Mouse (Mus musculus) kidney, embryonic 16.5 days (tissue): ENCODE measurements at regions not wholly inside any gene's neighbourhood (a gene's known extent, or its start where the extent isn't known, plus 50 kb on each side); places are given as distances from the start of the nearest gene placed in this dataset.
A peak's percentile ranks its signal among the peaks of the same experiment; 100 is the strongest.

ENCODE experiments used
- ATAC-seq: fragments of 200-750 bp; cut with Nextera tagmentation; 2 replicates; pipeline ENCODE4 v1.8.0; 2017; ENCODE audit warnings: moderate TSS enrichment; ENCODE audit not compliant: low FRiP score, low TSS enrichment
- H3K27ac ChIP-seq: fragments of 300-500 bp; sonication (generic); 2 replicates; pipeline ENCODE4 v1.5.1; 2014; ENCODE audit warnings: low read length
- H3K27me3 ChIP-seq: fragments of 300-500 bp; sonication (generic); 2 replicates; pipeline ENCODE4 v1.6.1; 2014; ENCODE audit warnings: low read length, control low read depth, mixed read lengths; ENCODE audit not compliant: insufficient read depth
- H3K36me3 ChIP-seq: fragments of 300-500 bp; sonication (generic); 2 replicates; pipeline ENCODE4 v1.6.1; 2014; ENCODE audit warnings: low read length, control low read depth, mixed read lengths; ENCODE audit not compliant: insufficient read depth
- H3K4me1 ChIP-seq: fragments of 300-500 bp; sonication (generic); 2 replicates; pipeline ENCODE4 v1.6.1; 2014; ENCODE audit warnings: low read length, control low read depth, mixed read lengths; ENCODE audit not compliant: insufficient read depth
- H3K4me2 ChIP-seq: fragments of 300-500 bp; sonication (generic); replicated peaks from 2 replicates; pipeline ENCODE4 v1.6.1; 2014; ENCODE audit warnings: low read depth, low read length
- H3K4me3 ChIP-seq: fragments of 300-500 bp; sonication (generic); 2 replicates; pipeline ENCODE4 v1.5.1; 2014; ENCODE audit warnings: mild to moderate bottlenecking, low read length
- H3K9ac ChIP-seq: fragments of 300-500 bp; sonication (generic); replicated peaks from 2 replicates; pipeline ENCODE4 v1.6.1; 2014; ENCODE audit warnings: low read length
- H3K9me3 ChIP-seq: fragments of 300-500 bp; sonication (generic); 2 replicates; pipeline ENCODE4 v1.6.1; 2016; ENCODE audit warnings: low read length, control low read depth
- WGBS: fragments of 180-500 bp; shearing (Covaris S2); extraction: QIAGEN DNeasy Blood & Tissue Kit; methylation state at CpG from one replicate; pipeline ENCODE4 v1.1.7; 2014; 5-methylcytosine and 5-hydroxymethylcytosine counted together

DNA sequence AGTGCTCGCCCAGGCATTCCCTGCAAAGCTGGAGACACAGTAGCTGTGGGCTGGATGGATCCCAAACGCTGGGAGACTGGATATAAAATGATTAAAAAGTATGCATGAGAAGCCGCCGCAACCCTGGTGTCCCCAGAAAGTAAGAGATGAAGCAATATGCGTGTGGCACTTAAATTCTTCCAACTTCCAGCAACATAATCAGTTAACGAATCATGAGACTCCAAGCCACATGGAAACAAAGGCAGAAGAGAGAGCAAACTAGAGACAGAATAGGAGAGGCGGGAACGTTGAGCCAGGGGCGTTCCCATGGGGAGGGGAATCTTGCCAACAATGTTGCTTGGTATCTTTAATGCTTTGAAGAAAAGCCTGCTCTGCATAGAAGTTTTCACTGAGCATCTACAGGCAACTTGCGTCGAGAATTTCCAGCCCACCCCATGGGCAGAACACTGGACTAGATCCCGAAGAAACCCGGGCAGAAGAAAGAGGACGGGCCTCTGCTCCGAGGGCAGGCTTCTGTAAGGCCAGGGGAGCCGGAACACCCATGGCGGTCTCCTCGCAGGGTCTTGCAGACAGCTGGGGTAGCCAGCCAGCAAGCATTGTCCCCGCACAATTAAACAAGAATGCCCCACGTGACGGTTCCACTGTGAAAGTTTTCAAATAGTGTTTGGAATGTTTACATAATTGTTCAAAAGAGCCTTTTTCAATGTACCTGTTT is 333.7 kb downstream of the 3100002H09Rik start:
- H3K27ac ChIP-seq = no peak overlapping the region
- H3K36me3 ChIP-seq = no peaks in the 10 kb centered on the region
- H3K4me3 ChIP-seq = peak overlapping the region; percentile 46
- peaks cover 42% of the 10 kb centered on the region for H3K27me3 ChIP-seq
- H3K4me1 ChIP-seq = peaks cover 13% of the 10 kb centered on the region
- H3K9ac ChIP-seq = peak overlapping the region; percentile 60
- WGBS = 7% methylated on average over 21 of the region's 21 CpGs
- ATAC-seq = peak; percentile 39; the same call in 1 of the 2 replicates
- H3K4me2 ChIP-seq = peak overlapping the region; percentile 80
- no peaks in the 10 kb centered on the region for H3K9me3 ChIP-seq

DNA sequence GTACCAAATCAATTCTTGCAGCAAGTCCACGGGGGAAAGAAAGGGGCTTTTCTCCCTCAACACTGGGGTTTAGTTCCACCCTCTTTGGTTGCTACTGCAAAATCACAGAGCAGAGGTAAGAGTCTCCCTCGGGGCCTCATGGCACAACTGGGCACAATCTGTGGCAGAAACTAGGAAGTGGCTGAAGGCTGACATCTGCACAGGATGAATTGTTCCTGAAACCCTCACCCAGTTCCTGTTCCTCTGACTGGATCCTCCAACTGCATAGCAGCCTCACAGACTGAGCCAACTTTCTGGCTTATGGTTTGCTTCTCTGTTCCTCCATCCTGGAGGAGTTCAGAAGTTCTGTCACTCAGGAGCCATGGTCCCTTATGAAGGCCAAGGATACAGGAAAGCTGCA is 338.6 kb downstream of the 3100002H09Rik start:
- 78% methylated on average over 2 of the region's 2 CpGs for WGBS

DNA sequence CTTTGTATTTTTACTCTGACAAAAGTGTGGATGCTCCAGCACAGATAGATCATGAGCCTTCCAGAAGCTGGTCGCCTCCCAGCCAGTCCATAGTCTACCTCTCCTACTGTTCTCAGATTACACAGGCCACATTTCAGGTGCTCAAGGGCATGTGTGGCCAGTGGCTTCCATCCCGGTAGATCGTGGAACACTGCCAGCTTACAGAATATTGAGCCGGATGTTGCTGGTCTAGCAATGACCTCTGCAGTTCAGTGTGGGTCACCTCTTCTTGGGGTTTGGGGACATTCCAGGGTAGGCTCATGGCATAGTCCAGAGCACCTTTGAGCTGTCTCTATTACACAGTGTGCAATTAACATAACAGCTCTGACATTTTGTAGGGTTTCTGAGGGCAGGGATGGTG is 342.2 kb downstream of the 3100002H09Rik start:
- Histone ChIP-seq H3K9ac (no peak overlapping the region), H3K4me1 (no peaks in the 10 kb centered on the region), H3K4me2 (no peak overlapping the region), H3K9me3 (no peaks in the 10 kb centered on the region), H3K27me3 (no peaks in the 10 kb centered on the region), H3K4me3 (no peak overlapping the region), H3K36me3 (no peaks in the 10 kb centered on the region), H3K27ac (no peak overlapping the region)
- ATAC-seq = no peak
- WGBS = 34% methylated on average over 4 of the region's 4 CpGs

More for the DNA sequence above, 338.6 kb downstream of the 3100002H09Rik start:
- Histone ChIP-seq H3K27me3 (peaks cover 13% of the 10 kb centered on the region), H3K4me2 (no peak overlapping the region), H3K4me1 (peaks cover 6% of the 10 kb centered on the region), H3K9me3 (no peaks in the 10 kb centered on the region), H3K36me3 (no peaks in the 10 kb centered on the region), H3K9ac (no peak overlapping the region), H3K27ac (no peak overlapping the region), H3K4me3 (no peak overlapping the region)
- no peak for ATAC-seq

DNA sequence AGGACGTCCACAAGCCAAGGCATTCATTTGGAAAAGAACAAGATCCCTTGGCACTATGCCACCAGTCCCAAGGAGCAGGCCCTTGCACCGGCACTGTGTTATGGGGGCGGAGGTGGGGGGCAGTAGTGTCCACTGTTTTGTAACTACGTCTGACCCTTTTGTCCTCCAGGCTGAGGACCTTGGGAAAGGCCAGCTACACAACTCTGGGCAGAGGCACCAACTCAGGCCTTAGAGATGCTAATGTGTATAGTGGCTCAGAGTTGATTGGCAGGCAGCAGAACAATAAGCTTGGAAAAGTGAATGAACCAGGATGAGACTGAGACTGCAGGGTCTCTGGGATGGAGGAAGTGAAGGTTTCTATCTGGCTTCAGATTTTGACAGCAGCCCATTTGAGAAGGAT is 344.0 kb downstream of the 3100002H09Rik start:
- Histone ChIP-seq H3K27me3 (no peaks in the 10 kb centered on the region), H3K4me1 (no peaks in the 10 kb centered on the region), H3K9ac (no peak overlapping the region), H3K9me3 (no peaks in the 10 kb centered on the region), H3K4me3 (no peak overlapping the region), H3K4me2 (no peak overlapping the region), H3K36me3 (no peaks in the 10 kb centered on the region), H3K27ac (no peak overlapping the region)
- 51% methylated on average over 4 of the region's 4 CpGs for WGBS
- ATAC-seq = no peak

DNA sequence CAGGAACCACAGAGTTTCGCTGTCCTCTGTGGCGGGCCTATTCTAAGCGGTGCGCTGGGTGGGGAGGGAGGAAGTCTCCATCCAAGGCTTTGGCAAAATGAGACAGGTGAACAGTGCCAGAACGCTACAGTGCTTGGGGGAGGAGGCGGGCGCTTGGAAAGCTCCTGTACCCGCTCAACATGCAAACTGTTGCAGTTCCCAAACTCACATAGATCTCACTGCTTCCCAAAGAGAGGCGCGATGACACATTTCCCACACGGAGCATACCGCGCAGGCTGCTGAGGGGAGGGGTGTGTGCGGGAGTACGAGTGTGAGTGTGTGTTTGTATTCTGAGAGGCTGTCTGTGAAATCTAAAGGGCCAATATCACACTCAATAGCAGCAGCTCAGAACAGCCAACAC is 345.1 kb downstream of the 3100002H09Rik start:
- Histone ChIP-seq H3K9ac (no peak overlapping the region), H3K4me2 (no peak overlapping the region), H3K9me3 (no peaks in the 10 kb centered on the region), H3K36me3 (no peaks in the 10 kb centered on the region), H3K4me3 (no peak overlapping the region), H3K27ac (no peak overlapping the region), H3K4me1 (no peaks in the 10 kb centered on the region), H3K27me3 (no peaks in the 10 kb centered on the region)
- 81% methylated on average over 15 of the region's 15 CpGs for WGBS
- ATAC-seq = no peak

DNA sequence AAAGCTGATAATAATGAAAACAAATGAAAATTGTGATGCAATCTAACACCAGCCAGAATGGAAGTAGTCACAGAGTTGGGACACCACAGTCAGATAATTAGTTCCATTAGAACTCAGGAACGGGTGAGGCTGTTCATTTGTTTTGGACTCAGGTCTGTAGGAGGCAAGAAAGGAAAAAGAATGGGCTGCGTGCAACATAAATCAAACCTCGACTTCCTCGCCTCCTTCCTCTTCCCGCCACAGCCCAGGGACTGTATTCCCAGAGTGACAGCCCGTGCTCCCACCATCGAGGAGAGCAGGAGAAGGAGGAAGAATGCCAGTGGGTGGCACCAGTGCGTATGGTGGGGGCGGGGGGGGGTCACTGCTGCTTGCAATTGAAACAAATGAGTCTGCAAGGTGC is 339.2 kb upstream of the 4930535I16Rik start:
- H3K4me1 ChIP-seq = peaks cover 12% of the 10 kb centered on the region
- no peak overlapping the region for H3K4me2 ChIP-seq
- H3K4me3 ChIP-seq = no peak overlapping the region
- H3K27me3 ChIP-seq = no peaks in the 10 kb centered on the region
- no peaks in the 10 kb centered on the region for H3K36me3 ChIP-seq
- H3K27ac ChIP-seq = no peak overlapping the region
- WGBS = 7% methylated on average over 9 of the region's 9 CpGs
- peak; percentile 39; the same call in 1 of the 2 replicates for ATAC-seq
- no peaks in the 10 kb centered on the region for H3K9me3 ChIP-seq
- no peak overlapping the region for H3K9ac ChIP-seq

DNA sequence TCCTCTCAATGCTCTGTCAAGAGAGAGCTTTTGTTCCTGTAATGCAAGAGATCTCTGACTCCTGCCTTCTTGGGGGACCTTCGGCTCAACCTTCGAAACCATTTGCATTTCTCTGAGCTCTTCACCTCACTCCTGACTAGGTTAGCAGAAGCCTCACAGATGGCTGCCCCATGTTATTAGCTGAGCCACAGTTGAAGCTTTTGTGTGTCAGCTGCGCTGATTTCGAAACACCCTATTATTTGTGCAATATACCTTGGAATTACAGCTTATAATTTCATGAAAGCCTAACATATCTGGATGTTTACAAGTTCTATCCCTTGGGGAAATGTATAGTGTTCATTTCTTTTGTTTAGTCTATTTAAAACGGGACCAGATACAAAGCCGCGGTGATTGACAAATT is 338.7 kb upstream of the 4930535I16Rik start:
- WGBS = 72% methylated on average over 7 of the region's 7 CpGs
- H3K27ac ChIP-seq = no peak overlapping the region
- peaks cover 12% of the 10 kb centered on the region for H3K4me1 ChIP-seq
- H3K4me3 ChIP-seq = no peak overlapping the region
- H3K4me2 ChIP-seq = no peak overlapping the region
- H3K27me3 ChIP-seq = no peaks in the 10 kb centered on the region
- H3K9ac ChIP-seq = no peak overlapping the region
- ATAC-seq = no peak
- no peaks in the 10 kb centered on the region for H3K9me3 ChIP-seq
- H3K36me3 ChIP-seq = no peaks in the 10 kb centered on the region

DNA sequence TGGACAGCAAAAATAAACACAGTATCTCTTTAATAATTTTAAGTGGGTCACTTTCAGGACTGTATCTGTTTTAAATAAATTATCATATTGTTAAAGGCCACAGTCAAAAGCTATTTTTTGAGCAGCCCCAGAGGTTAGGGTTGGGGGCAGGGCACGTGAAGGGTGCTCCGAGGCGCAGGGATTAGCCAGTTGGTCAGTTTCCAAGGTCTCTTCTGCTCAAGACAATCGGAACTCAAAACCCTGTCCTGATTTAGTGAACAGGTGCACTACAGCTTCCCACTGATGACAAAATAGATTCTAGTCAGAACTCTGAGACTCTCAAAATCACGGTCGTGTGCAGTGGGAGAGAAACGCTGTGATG is 337.3 kb upstream of the 4930535I16Rik start:
- Histone ChIP-seq H3K9me3 (no peaks in the 10 kb centered on the region), H3K4me1 (peaks cover 12% of the 10 kb centered on the region), H3K36me3 (no peaks in the 10 kb centered on the region), H3K27ac (no peak overlapping the region), H3K4me3 (no peak overlapping the region), H3K27me3 (no peaks in the 10 kb centered on the region), H3K4me2 (no peak overlapping the region), H3K9ac (no peak overlapping the region)
- no peak for ATAC-seq
- 68% methylated on average over 7 of the region's 7 CpGs for WGBS

DNA sequence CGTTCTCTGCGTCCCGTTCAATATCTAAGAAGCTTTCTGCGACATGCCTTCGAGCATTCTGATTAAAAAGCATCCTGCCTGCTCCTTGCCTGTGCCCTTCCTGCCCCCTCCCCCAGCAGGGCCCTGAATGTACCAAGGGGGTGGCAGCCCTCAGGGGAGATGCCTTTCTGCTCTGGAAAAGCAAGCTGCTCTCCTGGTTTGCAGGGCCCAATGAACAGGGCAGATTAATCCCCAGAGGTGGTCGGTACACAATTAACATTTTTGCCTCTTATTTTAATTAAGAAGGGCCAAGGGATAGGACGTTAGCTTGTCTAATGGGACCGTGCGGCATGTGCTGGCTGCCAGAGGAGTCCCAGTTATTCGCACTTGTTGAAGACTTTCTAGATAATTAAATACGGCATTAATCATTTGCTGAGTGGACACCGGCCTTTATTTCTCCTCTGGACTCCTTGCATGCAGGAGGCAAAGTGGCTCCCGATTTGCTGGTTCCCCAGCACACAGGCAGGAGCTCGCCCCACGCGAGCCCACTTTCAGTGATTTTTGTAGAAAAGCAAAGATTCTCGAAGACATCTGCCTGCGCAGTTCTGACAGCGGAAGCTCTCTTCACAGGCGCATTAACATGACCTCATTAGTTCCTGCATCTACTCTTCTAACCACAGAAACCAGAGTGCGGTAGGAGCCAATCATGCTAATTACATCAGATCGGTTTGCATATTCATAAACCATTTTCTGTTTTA is 336.8 kb upstream of the 4930535I16Rik start:
- 44% methylated on average over 22 of the region's 22 CpGs for WGBS
- H3K27me3 ChIP-seq = no peaks in the 10 kb centered on the region
- H3K9ac ChIP-seq = no peak overlapping the region
- H3K36me3 ChIP-seq = no peaks in the 10 kb centered on the region
- no peaks in the 10 kb centered on the region for H3K9me3 ChIP-seq
- H3K4me3 ChIP-seq = no peak overlapping the region
- peaks cover 12% of the 10 kb centered on the region for H3K4me1 ChIP-seq
- no peak overlapping the region for H3K4me2 ChIP-seq
- no peak for ATAC-seq
- no peak overlapping the region for H3K27ac ChIP-seq

DNA sequence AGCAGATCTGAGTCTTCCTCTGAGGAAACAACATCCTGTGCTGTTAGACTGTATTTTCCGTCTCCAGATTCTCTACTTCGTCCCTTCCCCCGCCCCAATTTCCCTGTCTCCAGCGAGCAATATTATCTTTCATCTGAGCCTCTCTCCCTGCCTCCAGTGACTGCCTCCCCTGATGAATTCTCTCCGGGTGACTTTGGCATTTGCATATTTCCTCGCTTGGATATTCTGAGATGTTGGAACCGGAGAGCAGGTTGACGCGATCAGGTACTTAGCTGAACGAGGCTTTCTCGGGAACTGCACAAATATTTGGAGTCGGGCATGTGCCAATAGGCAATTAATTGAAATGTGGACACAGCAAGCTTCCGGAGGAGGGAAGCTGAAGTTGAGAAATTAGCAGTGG is 323.8 kb upstream of the 4930535I16Rik start:
- H3K36me3 ChIP-seq = no peaks in the 10 kb centered on the region
- ATAC-seq = no peak
- H3K27me3 ChIP-seq = no peaks in the 10 kb centered on the region
- H3K4me1 ChIP-seq = peaks cover 4% of the 10 kb centered on the region; the same call in 1 of the 2 replicates
- no peak overlapping the region for H3K4me3 ChIP-seq
- no peak overlapping the region for H3K9ac ChIP-seq
- H3K27ac ChIP-seq = no peak overlapping the region
- WGBS = 16% methylated on average over 13 of the region's 13 CpGs
- no peaks in the 10 kb centered on the region for H3K9me3 ChIP-seq
- H3K4me2 ChIP-seq = peak overlapping the region; percentile 21; the same call in 1 of the 2 replicates
